ENCODE assay signal across 8 mouse cellular contexts in genomic region chr14:105895961-105896651, GRCm38 (mm10). TPM values are rescaled to one million over a fixed set of nuclear protein-coding genes. Genes with fewer than 3 reads are reported as not detected.
DNase-seq lines count a peak whose midpoint lies in the region; ATAC-seq and TF ChIP-seq lines count a peak whose summit lies in the region.

No protein-coding gene starts in this region.

- H3K27ac ChIP-seq in forebrain, postnatal 0 days (ENCODE audit: low read depth, low read length) = peak overlapping the region; percentile 98

- H3K4me2 ChIP-seq in forebrain, postnatal 0 days (ENCODE audit: low read depth) = peak overlapping the region; percentile 95

- ATAC-seq in G1E (ENCODE audit: extremely low read depth, insufficient number of reproducible peaks, low FRiP score, poor library complexity, severe bottlenecking) = no peak
- ATAC-seq in forebrain, postnatal 0 days = no peak
- peak; percentile 30 to 33 for ATAC-seq in hematopoietic stem cell, adult 5-6 weeks (replicated peaks in 1 of 2; ENCODE audit: insufficient read depth in 1 of 2, low FRiP score in 2 of 2, low TSS enrichment in 1 of 2, low read depth in 1 of 2, poor library complexity in 2 of 2, severe bottlenecking in 2 of 2)

- H3K9me3 ChIP-seq in G1E (replicated peaks) = peaks cover 60% of the 10 kb centered on the region
- H3K9me3 ChIP-seq in forebrain, postnatal 0 days (ENCODE audit: low read length) = no peaks in the 10 kb centered on the region

- no peaks in the 10 kb centered on the region for H3K36me3 ChIP-seq in G1E (replicated peaks)
- H3K36me3 ChIP-seq in forebrain, postnatal 0 days (ENCODE audit: insufficient read depth) = no peaks in the 10 kb centered on the region

- WGBS in forebrain, postnatal 0 days = 2% methylated on average over 50 of the region's 50 CpGs

- H3K4me1 ChIP-seq in G1E (ENCODE audit: insufficient read depth, low read depth, low read length) = no peaks in the 10 kb centered on the region; the same call in 1 of the 2 replicates
- 0 out of 2 replicates have a peak, but pooled peaks cover 3% of the 10 kb centered on the region for H3K4me1 ChIP-seq in forebrain, postnatal 0 days (ENCODE audit: insufficient read depth)

- TF ChIP-seq CTCF in G1E (IDR thresholded peaks at IDR 0.05; ENCODE audit: low read depth, low read length) = no peak
- TF ChIP-seq CTCF in forebrain, postnatal 0 days (IDR thresholded peaks at IDR 0.05; ENCODE audit: low read depth) = no peak

- H3K4me3 ChIP-seq in G1E (ENCODE audit: low read depth, low read length) = peak overlapping the region; percentile 14; the same call in 1 of the 2 replicates
- H3K4me3 ChIP-seq in forebrain, postnatal 0 days (ENCODE audit: low read depth, low read length) = peak overlapping the region; percentile 71

- H3K9ac ChIP-seq in forebrain, postnatal 0 days = peak overlapping the region; percentile 73

- no peak for DNase-seq in G1E (ENCODE audit: low spot score)
- peak; percentile 79 for DNase-seq in cerebellum, adult 11-12 months
- peak; percentile 63 for DNase-seq in forebrain, postnatal 0 days
- DNase-seq in layer of hippocampus, postnatal 25 days (ENCODE audit: extremely low spot score in 1 of 2, low spot score in 1 of 2) = peak; percentile 27 to 52
- peak; percentile 58 for DNase-seq in lung, postnatal 14 days
- DNase-seq in ovary, postnatal 14 days (ENCODE audit: low spot score) = peak; percentile 37
- DNase-seq in thymus, postnatal 4 days = peak; percentile 60

- H3K27me3 ChIP-seq in G1E (ENCODE audit: insufficient read depth, low read length) = no peaks in the 10 kb centered on the region; the same call in 1 of the 2 replicates
- H3K27me3 ChIP-seq in forebrain, postnatal 0 days (ENCODE audit: insufficient read depth, low read length) = no peaks in the 10 kb centered on the region

RNA-seq across cellular contexts. Expression of gene Spry2, which starts 0.5 kb away (rescaled TPM):
- total RNA-seq in G1E (2014; fragmentation: Nextera tagmentation) = not detected in 2 replicates
- 0.06 and 0.11 TPM in 2 replicates for total RNA-seq in G1E (2017)
- not detected in 2 replicates for polyA plus RNA-seq in G1E (2012)
- 22.8 and 26.3 TPM in 2 replicates for total RNA-seq in forebrain, postnatal 0 days (2014; rRNA removed)
- 49.9 and 56.7 TPM in 2 replicates for polyA plus RNA-seq in forebrain, postnatal 0 days (2015; fragmentation: Nextera tagmentation; extraction: Ambion mirVana)
- 12.3 and 19.4 TPM in 2 replicates for total RNA-seq in hematopoietic stem cell, adult 5-6 weeks (2017)
- 10 to 100 TPM; 66.5 to 78.6 TPM for total RNA-seq in layer of hippocampus, postnatal 25 days (2021)

Comparison
In these comparisons a context has a peak if more than half of its experiments do, and no peak if none do; other contexts are left out.
1. ATAC-seq: peak in hematopoietic stem cell, adult 5-6 weeks (2 of 2); none in G1E (single experiment) and forebrain, postnatal 0 days (single experiment).
2. RNA of gene Spry2, which starts 0.5 kb away (total RNA-seq): 66.5 to 78.6 TPM in layer of hippocampus, postnatal 25 days, 22.8 to 26.3 TPM in forebrain, postnatal 0 days and 12.3 to 19.4 TPM in hematopoietic stem cell, adult 5-6 weeks; 0.06 to 0.11 TPM in G1E; every median in the first group is over 10 times any median in the second.